Mouse (Mus musculus) activated CD4-positive, CD25-positive, alpha-beta regulatory T cell, adult 4 months (primary cell): Measurements from ENCODE around the gene Susd4. TPM values are rescaled to one million over a fixed set of nuclear protein-coding genes. Genes with fewer than 3 reads are reported as not detected.

Source experiments
- ATAC-seq: one replicate; pipeline ENCODE4 v1.8.0; 2017
- polyA plus RNA-seq, 2 experiments: library from polyadenylated mRNA; unstranded; fragments of 100-300 nt; shearing (Covaris generic); gene quantifications; one replicate each; pipeline ENCODE4 v1.2.1; 2017

The Susd4 gene
- polyA plus RNA-seq, 2 experiments from 2014 or later, result 0.61 to 0.93 TPM

GRCm38 (mm10) chr1:182926465-182926864, 162.8 kb downstream of the Susd4 start:
- ATAC-seq, result no peak

GRCm38 (mm10) chr1:182927878-182928851, 164.5 kb downstream of the Susd4 start:
- ATAC-seq, result no peak

- ATAC-seq, result no peak
Measured at GRCm38 (mm10) chr1:182935469-182935868, 171.8 kb downstream of the Susd4 start.

GRCm38 (mm10) chr1:182937486-182938120, 173.9 kb downstream of the Susd4 start:
- no peak for ATAC-seq

- no peak for ATAC-seq
Measured at GRCm38 (mm10) chr1:182941921-182942320, 178.3 kb downstream of the Susd4 start.

GRCm38 (mm10) chr1:182943911-182944310, 180.3 kb downstream of the Susd4 start:
- ATAC-seq, result no peak

- ATAC-seq, result no peak
Measured at GRCm38 (mm10) chr1:182944638-182945037, 181.0 kb downstream of the Susd4 start.

GRCm38 (mm10) chr1:182945561-182945960, 181.9 kb downstream of the Susd4 start:
- ATAC-seq, result no peak

Other genes starting within 250 kb of the Susd4 start
- 10 to 100 TPM; 44.3 to 47.1 TPM for gene Capn2, start 246.3 kb upstream of the Susd4 start, polyA plus RNA-seq
- gene Capn8, start 198.9 kb upstream of the Susd4 start, polyA plus RNA-seq, result under 1 TPM in 1 of 2 experiments, not detected in 1; 0.13 TPM
- not detected for gene Ccdc185, start 14.7 kb upstream of the Susd4 start, polyA plus RNA-seq
- under 1 TPM in 1 of 2 experiments, not detected in 1; 0.27 TPM for gene Tlr5, start 190.9 kb downstream of the Susd4 start, polyA plus RNA-seq